Mouse (Mus musculus) heart, adult 2 months (tissue): Measurements from ENCODE around the gene Vac14.

Source experiments
- CTCF ChIP-seq: fragments of 200-600 bp; IDR thresholded peaks from 2 replicates; pipeline ENCODE4 v1.8.1; 2022; ENCODE audit warnings: antibody characterized with exemption, mild to moderate bottlenecking, moderate library complexity
- EP300 ChIP-seq: fragments of 200-500 bp; IDR thresholded peaks from 2 replicates; pipeline ENCODE4 v1.6.1; 2011; ENCODE audit warnings: low read depth, low read length, control low read depth; ENCODE audit not compliant: insufficient read depth
- POLR2A ChIP-seq: fragments of 200-500 bp; IDR thresholded peaks from 2 replicates; pipeline ENCODE4 v1.6.1; 2011; ENCODE audit warnings: mild to moderate bottlenecking, low read depth, low read length, control low read depth; ENCODE audit not compliant: insufficient read depth

DNA sequence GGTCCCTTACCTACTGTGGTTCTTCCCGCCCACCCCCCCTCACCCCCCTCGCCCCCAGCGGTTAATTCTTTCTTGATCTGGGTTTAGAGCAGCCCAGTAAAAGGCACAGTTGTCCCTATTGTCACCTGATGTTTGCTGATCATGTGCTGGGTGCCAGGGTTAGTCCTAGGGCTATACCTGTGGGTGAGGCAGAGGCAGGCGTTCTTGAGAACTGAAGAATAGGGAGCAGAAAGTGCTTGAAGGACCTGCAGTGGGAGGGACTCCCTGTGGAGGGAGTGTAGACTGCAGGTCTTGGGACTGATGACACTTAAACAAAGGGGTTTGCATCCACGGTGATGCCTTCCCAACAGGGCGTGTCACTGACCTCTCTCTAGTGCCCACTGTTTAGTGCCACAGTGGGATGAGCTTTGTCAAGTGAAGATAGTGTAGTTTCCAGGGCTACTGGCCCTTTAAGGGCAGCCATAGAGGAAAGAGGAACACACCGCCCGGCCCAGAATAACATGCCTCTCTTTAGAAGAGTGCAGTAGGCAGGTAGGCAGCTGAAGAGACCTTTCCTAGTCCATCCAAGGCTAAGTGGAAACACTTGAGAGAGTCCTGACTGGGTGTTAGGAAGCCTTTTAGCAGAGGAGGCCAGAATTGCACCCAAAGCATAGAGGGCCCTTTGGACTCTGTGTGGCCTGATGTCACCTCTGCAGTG lies 51.7 kb downstream of the Vac14 start:
- TF ChIP-seq EP300, result no peak
- 0 out of 2 replicates have a peak, but pooled peaks have one; percentile 2 for TF ChIP-seq CTCF
- TF ChIP-seq POLR2A, result no peak
